Mouse (Mus musculus): ENCODE results near the gene Mecr. TPM values are rescaled to one million over a fixed set of nuclear protein-coding genes. Genes with fewer than 3 reads are reported as not detected.
A peak's percentile ranks its signal among the peaks of the same experiment; 100 is the strongest.

The Mecr gene
- polyA plus RNA-seq, 1 experiment from 2014 or later = 40.4 TPM

DNA sequence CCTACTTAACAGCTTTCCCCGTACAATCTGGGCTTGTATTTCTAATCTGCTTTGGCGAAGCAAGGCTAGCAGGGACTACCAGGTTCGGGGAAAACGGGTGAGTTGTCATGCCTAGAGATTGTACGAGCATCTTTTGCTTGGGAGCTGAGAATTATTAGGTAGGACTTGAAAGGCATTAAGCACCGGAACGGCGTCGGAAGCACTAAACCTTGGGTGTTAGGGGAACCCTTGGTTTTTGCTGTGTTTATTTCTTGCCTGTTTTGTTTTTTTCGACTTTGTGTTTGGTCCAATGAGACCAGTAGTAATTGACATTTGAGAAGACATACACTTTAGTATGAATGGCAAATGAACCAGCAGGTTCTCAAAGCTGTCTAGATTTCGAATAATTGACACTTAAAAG is 31.3 kb downstream of the Mecr start:
- peak overlapping the region; percentile 90 for H3K4me2 ChIP-seq
- H3K4me3 ChIP-seq (replicated peaks) = peak overlapping the region; percentile 94
- no peak for ATAC-seq (ENCODE audit: low FRiP score)
- 4% methylated on average over 11 of the region's 11 CpGs for WGBS
- peak overlapping the region; percentile 99 for H3K9ac ChIP-seq
- peaks cover 43% of the 10 kb centered on the region for H3K4me1 ChIP-seq
- no peaks in the 10 kb centered on the region for H3K9me3 ChIP-seq
- peaks cover 5% of the 10 kb centered on the region; the same call in 1 of the 2 replicates for H3K36me3 ChIP-seq (replicated peaks)
- peak overlapping the region; percentile 100 for H3K27ac ChIP-seq
- H3K27me3 ChIP-seq = no peaks in the 10 kb centered on the region

DNA sequence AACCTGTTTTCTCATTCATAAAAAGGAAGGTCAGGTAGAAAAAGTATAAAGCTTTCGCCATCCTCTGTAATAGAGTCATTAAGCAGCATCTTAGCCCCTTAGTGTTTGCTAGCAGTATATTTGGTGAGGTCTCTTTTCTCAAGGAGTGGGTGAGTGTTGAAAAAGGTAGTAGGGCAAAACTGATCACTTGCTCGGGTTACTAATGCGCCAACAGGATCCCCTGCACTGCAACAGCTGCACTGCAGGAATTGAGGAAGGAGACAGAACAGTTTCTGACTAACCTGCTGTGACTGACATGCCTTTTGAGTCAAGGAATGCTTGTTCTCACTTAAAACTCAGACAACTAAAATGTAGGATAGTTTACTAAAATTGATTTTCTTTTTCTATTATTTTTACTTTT is 32.0 kb downstream of the Mecr start:
- WGBS = 41% methylated on average over 3 of the region's 3 CpGs
- Histone ChIP-seq H3K4me1 (peaks cover 49% of the 10 kb centered on the region), H3K9me3 (no peaks in the 10 kb centered on the region), H3K4me3 (replicated peaks) (peak overlapping the region; percentile 94), H3K27ac (no peak overlapping the region), H3K27me3 (no peaks in the 10 kb centered on the region), H3K9ac (peak overlapping the region; percentile 99), H3K36me3 (replicated peaks) (peaks cover 2% of the 10 kb centered on the region; the same call in 1 of the 2 replicates), H3K4me2 (peak overlapping the region; percentile 90)
- no peak for ATAC-seq (ENCODE audit: low FRiP score)

DNA sequence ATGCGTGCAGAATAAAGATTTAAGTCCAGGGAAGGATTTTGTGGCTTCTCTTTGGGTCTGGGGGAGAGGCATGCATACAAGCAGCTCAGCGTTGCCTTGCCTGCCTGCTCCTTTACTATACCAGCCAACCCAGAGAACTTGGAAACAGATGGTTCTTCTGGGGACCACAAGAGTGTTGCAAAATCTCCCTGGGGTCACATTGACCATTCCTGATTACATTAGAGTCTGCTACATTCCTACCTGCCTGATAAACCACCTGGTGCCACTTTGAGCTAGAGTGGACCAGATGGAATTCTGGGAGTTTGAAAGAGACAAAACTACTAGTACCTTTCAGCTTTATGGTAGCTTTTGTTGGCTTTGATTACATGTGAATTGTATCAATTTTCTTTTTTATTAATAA is 33.6 kb downstream of the Mecr start:
- no peaks in the 10 kb centered on the region for H3K9me3 ChIP-seq
- 75% methylated on average over 2 of the region's 2 CpGs for WGBS
- ATAC-seq (ENCODE audit: low FRiP score) = no peak
- H3K4me2 ChIP-seq = peak overlapping the region; percentile 90
- H3K4me1 ChIP-seq = peaks cover 53% of the 10 kb centered on the region
- H3K27me3 ChIP-seq = no peaks in the 10 kb centered on the region
- no peak overlapping the region for H3K9ac ChIP-seq
- H3K27ac ChIP-seq = 0 out of 2 replicates have a peak overlapping the region, but pooled peaks have one; percentile 14
- H3K4me3 ChIP-seq (replicated peaks) = no peak overlapping the region
- no peaks in the 10 kb centered on the region for H3K36me3 ChIP-seq (replicated peaks)

DNA sequence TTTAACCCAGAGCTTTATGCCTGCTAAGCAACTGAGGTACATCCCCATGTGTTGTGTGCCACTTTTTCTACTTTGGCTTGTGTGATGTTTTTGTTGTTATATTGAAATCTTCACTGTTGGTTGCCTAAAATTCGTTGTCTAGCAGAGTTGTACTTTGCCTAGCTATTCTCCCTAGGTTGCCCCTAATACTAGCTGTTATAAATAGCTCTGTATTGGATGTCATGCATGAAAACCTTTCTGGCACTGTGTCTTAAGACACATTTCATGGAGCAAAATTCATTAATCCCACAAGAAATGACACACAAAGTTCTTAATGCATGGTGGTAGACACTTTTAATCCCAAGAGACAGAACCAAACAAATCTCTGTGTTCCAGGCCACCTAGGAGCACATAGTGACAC is 36.4 kb downstream of the Mecr start:
- H3K27me3 ChIP-seq = no peaks in the 10 kb centered on the region
- H3K9ac ChIP-seq = no peak overlapping the region
- H3K4me2 ChIP-seq = no peak overlapping the region
- 83% methylated on average over 1 of the region's 1 CpGs for WGBS
- no peak overlapping the region for H3K27ac ChIP-seq
- H3K4me1 ChIP-seq = peaks cover 69% of the 10 kb centered on the region
- H3K36me3 ChIP-seq (replicated peaks) = no peaks in the 10 kb centered on the region
- no peaks in the 10 kb centered on the region for H3K9me3 ChIP-seq
- H3K4me3 ChIP-seq (replicated peaks) = no peak overlapping the region
- ATAC-seq (ENCODE audit: low FRiP score) = no peak

DNA sequence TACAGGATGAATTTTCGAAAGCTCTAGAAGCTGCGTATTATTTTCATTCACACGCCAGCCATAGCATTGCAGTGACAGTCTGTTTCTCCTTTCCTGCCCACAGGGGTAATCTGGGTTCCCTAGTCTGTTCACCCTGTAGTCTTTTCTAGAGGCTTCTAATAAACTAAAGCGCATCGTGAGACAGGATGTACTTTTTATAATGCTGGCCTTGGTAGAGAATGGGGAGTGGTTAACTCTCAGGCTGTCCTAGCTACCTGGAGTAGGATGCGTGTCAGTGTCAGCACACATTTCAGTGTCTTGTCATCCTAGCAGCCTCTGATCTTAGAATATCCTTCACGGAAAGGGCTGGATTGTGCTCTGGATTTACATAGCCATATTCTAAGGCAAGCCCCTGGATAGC is 38.0 kb downstream of the Mecr start:
- no peak overlapping the region for H3K9ac ChIP-seq
- H3K27ac ChIP-seq = no peak overlapping the region
- no peak overlapping the region for H3K4me2 ChIP-seq
- peaks cover 62% of the 10 kb centered on the region for H3K4me1 ChIP-seq
- 93% methylated on average over 7 of the region's 7 CpGs for WGBS
- no peak for ATAC-seq (ENCODE audit: low FRiP score)
- H3K36me3 ChIP-seq (replicated peaks) = peaks cover 14% of the 10 kb centered on the region
- no peaks in the 10 kb centered on the region for H3K27me3 ChIP-seq
- H3K4me3 ChIP-seq (replicated peaks) = no peak overlapping the region
- no peaks in the 10 kb centered on the region for H3K9me3 ChIP-seq

DNA sequence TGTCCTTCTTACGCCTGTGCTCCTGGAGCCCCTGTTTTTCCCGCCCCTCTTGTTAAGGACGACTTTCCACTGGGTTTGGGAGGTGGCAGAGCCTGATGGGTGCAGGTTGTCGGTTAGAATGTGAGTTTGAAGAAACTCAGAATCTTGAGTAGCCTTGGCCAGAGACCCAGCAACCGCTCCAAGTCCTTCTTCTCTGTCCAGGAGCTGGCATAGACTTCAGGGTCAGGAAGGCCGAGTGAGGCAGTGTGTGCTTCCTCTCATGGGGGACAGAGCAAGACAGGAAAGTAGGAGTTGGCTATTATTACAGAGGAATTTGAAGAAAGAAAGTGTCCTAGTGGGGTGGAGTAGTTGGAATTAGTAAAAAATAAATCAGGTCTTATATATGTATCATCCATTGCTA is 40.3 kb downstream of the Mecr start:
- Histone ChIP-seq H3K9ac (no peak overlapping the region), H3K27ac (peak overlapping the region; percentile 38; the same call in 1 of the 2 replicates), H3K4me1 (peaks cover 43% of the 10 kb centered on the region), H3K27me3 (no peaks in the 10 kb centered on the region), H3K4me3 (replicated peaks) (no peak overlapping the region), H3K36me3 (replicated peaks) (peaks cover 23% of the 10 kb centered on the region), H3K4me2 (no peak overlapping the region), H3K9me3 (no peaks in the 10 kb centered on the region)
- ATAC-seq (ENCODE audit: low FRiP score) = no peak
- 88% methylated on average over 6 of the region's 6 CpGs for WGBS

DNA sequence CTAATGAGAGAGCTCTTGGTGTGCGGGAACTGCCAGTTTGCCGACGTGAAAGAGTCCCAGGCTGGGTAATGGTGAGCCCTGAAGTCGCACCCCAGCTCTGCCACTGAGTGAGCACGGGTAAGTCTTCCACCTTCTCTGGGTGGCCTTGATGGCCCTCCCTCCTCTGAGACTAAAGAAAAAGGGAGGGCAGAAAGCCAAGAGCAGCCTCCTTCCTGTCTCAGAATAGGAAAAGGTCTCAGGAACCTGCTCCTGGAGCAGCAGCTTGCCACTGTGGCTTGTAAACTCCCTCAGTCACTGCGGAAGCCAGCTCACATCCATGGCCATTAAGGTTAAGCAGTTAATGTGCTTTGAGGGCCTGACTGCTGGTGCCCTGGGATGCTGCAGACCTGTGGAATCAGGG is 42.1 kb downstream of the Mecr start:
- Histone ChIP-seq H3K9me3 (no peaks in the 10 kb centered on the region), H3K27ac (no peak overlapping the region), H3K9ac (no peak overlapping the region), H3K27me3 (no peaks in the 10 kb centered on the region), H3K36me3 (replicated peaks) (peaks cover 23% of the 10 kb centered on the region), H3K4me3 (replicated peaks) (no peak overlapping the region), H3K4me2 (no peak overlapping the region), H3K4me1 (peaks cover 34% of the 10 kb centered on the region)
- ATAC-seq (ENCODE audit: low FRiP score) = no peak
- WGBS = 88% methylated on average over 6 of the region's 6 CpGs

DNA sequence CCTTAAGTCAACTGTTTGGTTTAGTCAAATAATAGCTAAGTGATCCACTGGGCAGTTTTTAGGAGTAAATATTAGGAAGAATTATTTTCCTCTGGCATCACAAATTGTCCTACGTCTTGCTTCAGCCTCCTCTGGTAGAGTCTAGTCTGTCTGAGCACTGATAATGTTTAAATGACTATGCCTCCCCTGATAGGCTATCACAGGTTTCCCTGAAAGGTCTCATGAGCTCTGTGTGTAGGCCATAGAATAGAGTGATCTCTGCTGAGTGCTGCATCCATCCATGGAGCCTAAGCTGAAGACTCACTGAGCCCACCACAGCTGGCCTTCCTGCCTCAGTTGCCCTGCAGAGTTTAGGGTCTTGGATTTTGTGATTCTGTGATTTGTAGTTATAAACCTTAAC is 45.3 kb downstream of the Mecr start:
- Histone ChIP-seq H3K27me3 (no peaks in the 10 kb centered on the region), H3K9ac (no peak overlapping the region), H3K9me3 (no peaks in the 10 kb centered on the region), H3K36me3 (replicated peaks) (peaks cover 46% of the 10 kb centered on the region), H3K27ac (no peak overlapping the region), H3K4me2 (no peak overlapping the region), H3K4me1 (peaks cover 18% of the 10 kb centered on the region), H3K4me3 (replicated peaks) (no peak overlapping the region)
- no peak for ATAC-seq (ENCODE audit: low FRiP score)
- WGBS = 89% methylated on average over 1 of the region's 1 CpGs

DNA sequence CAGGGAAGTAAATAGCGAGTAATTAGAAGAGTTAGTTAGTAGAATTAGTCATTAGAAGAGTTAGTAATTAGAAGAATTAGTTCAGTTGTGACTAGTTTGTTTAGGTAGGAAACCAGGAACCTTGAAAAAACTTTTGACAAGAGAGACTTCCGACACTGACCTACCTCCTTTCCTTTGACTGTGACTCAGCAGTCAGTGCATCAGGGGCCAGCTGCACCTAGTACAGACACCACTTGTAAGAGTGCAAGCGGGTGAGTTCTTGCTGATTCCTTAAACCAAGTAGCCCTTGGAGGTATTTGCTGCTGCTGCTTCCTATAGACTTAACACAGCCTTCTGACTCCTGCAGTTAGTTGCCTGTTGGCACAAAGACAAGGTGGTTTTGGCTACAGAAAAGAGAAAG is 47.4 kb downstream of the Mecr start:
- Histone ChIP-seq H3K9ac (no peak overlapping the region), H3K4me1 (no peaks in the 10 kb centered on the region), H3K27ac (no peak overlapping the region), H3K36me3 (replicated peaks) (peaks cover 55% of the 10 kb centered on the region), H3K27me3 (no peaks in the 10 kb centered on the region), H3K4me2 (no peak overlapping the region), H3K9me3 (no peaks in the 10 kb centered on the region), H3K4me3 (replicated peaks) (no peak overlapping the region)
- ATAC-seq (ENCODE audit: low FRiP score) = no peak
- WGBS = 91% methylated on average over 3 of the region's 3 CpGs

DNA sequence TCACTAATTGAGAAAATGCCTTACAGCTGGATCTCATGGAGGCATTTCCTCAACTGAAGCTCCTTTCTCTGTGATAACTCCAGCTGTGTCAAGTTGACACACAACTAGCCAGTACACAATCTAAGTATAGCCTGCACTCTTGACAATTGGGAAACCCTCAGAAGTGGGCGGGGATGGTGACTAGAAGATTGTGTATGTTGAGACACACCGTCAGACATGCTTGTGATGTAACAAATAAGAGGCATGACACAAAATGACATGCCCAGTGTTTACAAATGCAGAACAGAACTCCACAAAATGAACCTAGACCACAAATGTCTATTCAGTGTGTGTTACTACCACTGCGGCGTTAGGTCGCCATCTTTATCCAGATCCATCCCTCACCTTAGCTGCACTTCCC is 53.8 kb downstream of the Mecr start:
- no peak for ATAC-seq (ENCODE audit: low FRiP score)
- no peak overlapping the region for H3K27ac ChIP-seq
- no peaks in the 10 kb centered on the region for H3K4me1 ChIP-seq
- peaks cover 83% of the 10 kb centered on the region for H3K36me3 ChIP-seq (replicated peaks)
- no peaks in the 10 kb centered on the region for H3K9me3 ChIP-seq
- no peak overlapping the region for H3K9ac ChIP-seq
- H3K4me2 ChIP-seq = no peak overlapping the region
- WGBS = 97% methylated on average over 5 of the region's 5 CpGs
- H3K27me3 ChIP-seq = no peaks in the 10 kb centered on the region
- no peak overlapping the region for H3K4me3 ChIP-seq (replicated peaks)

DNA sequence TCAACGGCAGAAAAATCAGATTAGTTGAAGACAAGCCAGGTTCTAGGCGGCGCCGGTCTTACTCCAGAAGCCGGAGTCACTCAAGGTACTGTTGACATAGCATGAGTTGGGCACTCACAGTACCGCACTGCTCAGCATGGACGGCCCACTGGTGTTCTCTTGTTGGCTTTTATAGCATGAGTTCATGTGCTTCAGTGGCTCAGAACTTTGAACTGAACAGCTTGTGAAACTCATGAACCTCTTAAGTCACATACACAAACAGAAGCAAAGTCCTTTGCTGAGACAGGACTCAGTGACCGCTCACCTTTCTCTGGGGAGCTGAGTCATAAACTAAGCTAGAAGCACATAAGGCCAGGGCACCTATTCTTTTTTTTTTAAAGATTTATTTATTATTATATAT is 54.5 kb downstream of the Mecr start:
- Histone ChIP-seq H3K4me1 (no peaks in the 10 kb centered on the region), H3K36me3 (replicated peaks) (peaks cover 82% of the 10 kb centered on the region), H3K9ac (no peak overlapping the region), H3K9me3 (no peaks in the 10 kb centered on the region), H3K4me3 (replicated peaks) (no peak overlapping the region), H3K27ac (no peak overlapping the region), H3K27me3 (no peaks in the 10 kb centered on the region), H3K4me2 (no peak overlapping the region)
- 96% methylated on average over 8 of the region's 8 CpGs for WGBS
- no peak for ATAC-seq (ENCODE audit: low FRiP score)

DNA sequence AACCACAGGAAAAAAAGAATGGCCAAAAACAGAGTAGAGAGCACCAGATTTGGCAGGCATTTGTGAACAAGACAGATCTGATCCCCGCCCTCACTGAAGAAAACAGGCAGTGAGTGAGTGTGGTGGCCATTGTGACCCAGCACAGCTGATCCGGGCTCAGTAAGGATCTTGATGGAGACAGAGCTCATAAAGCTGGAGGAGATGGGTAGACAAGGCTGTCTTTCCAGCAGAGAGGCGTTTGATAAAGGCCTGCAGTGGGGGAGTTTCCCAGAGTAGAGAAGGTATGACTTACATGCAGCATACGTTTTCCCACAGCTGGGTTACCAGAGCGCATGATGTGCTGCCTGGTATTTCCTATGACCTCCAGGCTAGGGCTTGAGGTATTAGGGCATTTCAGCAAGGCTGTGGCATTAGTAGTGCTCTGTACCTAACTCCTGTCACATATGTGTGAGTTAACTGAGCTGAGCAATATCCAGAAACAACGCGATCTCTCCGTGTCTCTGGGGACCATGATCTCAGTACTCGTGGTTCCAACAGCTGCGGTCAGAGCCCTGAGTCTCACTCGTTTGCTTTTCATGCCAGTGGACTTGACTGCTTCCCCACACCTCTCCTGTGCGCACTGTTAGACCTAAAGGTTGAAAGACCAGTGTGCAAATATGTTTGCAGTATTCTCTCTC is 55.4 kb downstream of the Mecr start:
- Histone ChIP-seq H3K4me2 (no peak overlapping the region), H3K4me3 (replicated peaks) (no peak overlapping the region), H3K27ac (no peak overlapping the region), H3K9ac (no peak overlapping the region), H3K27me3 (no peaks in the 10 kb centered on the region), H3K4me1 (no peaks in the 10 kb centered on the region), H3K36me3 (replicated peaks) (peaks cover 75% of the 10 kb centered on the region), H3K9me3 (no peaks in the 10 kb centered on the region)
- 91% methylated on average over 12 of the region's 12 CpGs for WGBS
- ATAC-seq (ENCODE audit: low FRiP score) = no peak

DNA sequence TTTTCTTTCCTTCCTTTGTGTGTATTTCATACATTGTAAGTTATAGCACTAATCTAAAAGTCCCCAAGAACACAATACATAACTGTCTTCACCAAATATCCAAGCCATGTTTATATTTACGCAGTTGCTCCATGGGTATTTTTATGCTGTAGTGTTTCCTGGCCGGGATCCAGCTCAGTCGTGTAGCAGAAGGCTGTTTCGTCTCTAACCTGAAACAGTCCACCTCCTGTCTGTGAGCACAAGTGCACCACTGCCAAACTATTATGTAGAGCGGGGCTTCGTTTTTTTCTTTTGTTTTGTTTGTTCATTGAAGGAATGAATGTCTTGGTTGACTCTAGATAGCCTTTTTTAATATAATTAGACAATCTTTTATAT is 55.9 kb downstream of the Mecr start:
- Histone ChIP-seq H3K36me3 (replicated peaks) (peaks cover 75% of the 10 kb centered on the region), H3K9me3 (no peaks in the 10 kb centered on the region), H3K4me3 (replicated peaks) (no peak overlapping the region), H3K27ac (no peak overlapping the region), H3K4me1 (no peaks in the 10 kb centered on the region), H3K27me3 (no peaks in the 10 kb centered on the region), H3K4me2 (no peak overlapping the region), H3K9ac (no peak overlapping the region)
- 97% methylated on average over 6 of the region's 6 CpGs for WGBS
- no peak for ATAC-seq (ENCODE audit: low FRiP score)

Measured in forebrain, embryonic 12.5 days (tissue).